Mouse (Mus musculus) limb, embryonic 14.5 days (tissue): ENCODE data around the gene Kif1b. TPM values are rescaled to one million over a fixed set of nuclear protein-coding genes. Genes with fewer than 3 reads are reported as not detected.

ENCODE experiments used
- ATAC-seq: fragments of 200-750 bp; cut with Nextera tagmentation; 2 replicates; pipeline ENCODE4 v1.8.0; 2017; ENCODE audit warnings: low read depth, moderate number of reproducible peaks, moderate TSS enrichment; ENCODE audit not compliant: low FRiP score
- DNase-seq: peaks from one replicate; pipeline ENCODE4 v3.0.0-alpha.2; 2015; ENCODE audit warnings: low spot score
- H3K27ac ChIP-seq: fragments of 300-500 bp; sonication (generic); replicated peaks from 2 replicates; pipeline ENCODE4 v1.5.1; 2014; ENCODE audit warnings: low read depth, mild to moderate bottlenecking, low read length, moderate library complexity, mixed read lengths
- H3K27me3 ChIP-seq: fragments of 300-500 bp; sonication (generic); 2 replicates; pipeline ENCODE4 v1.6.1; 2014; ENCODE audit warnings: low read length, mixed read lengths; ENCODE audit not compliant: control insufficient read depth, insufficient read depth
- H3K36me3 ChIP-seq: fragments of 300-500 bp; sonication (generic); 2 replicates; pipeline ENCODE4 v1.6.1; 2014; ENCODE audit warnings: mild to moderate bottlenecking, low read length, moderate library complexity, mixed read lengths; ENCODE audit not compliant: control insufficient read depth, insufficient read depth
- H3K4me1 ChIP-seq: fragments of 300-500 bp; sonication (generic); 2 replicates; pipeline ENCODE4 v1.6.1; 2014; ENCODE audit warnings: antibody characterized with exemption, low read length, mixed read lengths; ENCODE audit not compliant: control insufficient read depth, insufficient read depth
- H3K4me2 ChIP-seq: fragments of 300-500 bp; sonication (generic); replicated peaks from 2 replicates; pipeline ENCODE4 v1.6.1; 2014; ENCODE audit warnings: low read depth, mild to moderate bottlenecking, low read length, moderate library complexity; ENCODE audit not compliant: severe bottlenecking
- H3K4me3 ChIP-seq: fragments of 300-500 bp; sonication (generic); replicated peaks from 2 replicates; pipeline ENCODE4 v1.5.1; 2014; ENCODE audit warnings: low read length
- H3K9ac ChIP-seq: fragments of 300-500 bp; sonication (generic); 2 replicates; pipeline ENCODE4 v1.6.1; 2014; ENCODE audit warnings: mild to moderate bottlenecking, low read depth, low read length, moderate library complexity; ENCODE audit not compliant: severe bottlenecking
- H3K9me3 ChIP-seq: fragments of 300-500 bp; sonication (generic); 2 replicates; pipeline ENCODE4 v1.6.1; 2016; ENCODE audit warnings: low read length; ENCODE audit not compliant: control insufficient read depth
- POLR2A ChIP-seq: fragments of 200-500 bp; IDR thresholded peaks from 2 replicates; pipeline ENCODE4 v1.8.0; 2012; ENCODE audit warnings: inconsistent platforms, mild to moderate bottlenecking, moderate library complexity, borderline replicate concordance; ENCODE audit not compliant: insufficient read depth, insufficient read length; ENCODE audit errors: extremely low read depth
- WGBS: fragments of 180-500 bp; shearing (Covaris S2); extraction: QIAGEN DNeasy Blood & Tissue Kit; methylation state at CpG from one replicate; pipeline ENCODE4 v1.1.7; 2014; 5-methylcytosine and 5-hydroxymethylcytosine counted together
- polyA plus RNA-seq, 2 experiments: library from polyadenylated mRNA; depleted of rRNA in 1 of 2; stranded (reverse) in 1 of 2; unstranded in 1 of 2; fragments of >200 nt; fragmentation: Nextera tagmentation in 1 of 2; extraction: Ambion mirVana in 1 of 2; gene quantifications; 2 replicates each; pipeline versions ENCODE4 v1.2.1 to v1.2.3; 2012 to 2014

Gene Kif1b
- polyA plus RNA-seq, 2 experiments = 35.0 to 50.3 TPM

GRCm38 (mm10) chr4:149164150-149164549, 143.3 kb downstream of the Kif1b start:
- Histone ChIP-seq H3K9ac (no peak overlapping the region), H3K27me3 (no peaks in the 10 kb centered on the region), H3K9me3 (no peaks in the 10 kb centered on the region), H3K27ac (no peak overlapping the region), H3K36me3 (peaks cover 46% of the 10 kb centered on the region), H3K4me1 (peaks cover 5% of the 10 kb centered on the region; the same call in 1 of the 2 replicates), H3K4me2 (no peak overlapping the region), H3K4me3 (no peak overlapping the region)
- no peak for ATAC-seq
- WGBS = 58% methylated on average over 5 of the region's 5 CpGs
- TF ChIP-seq POLR2A = no peak
- DNase-seq = no peak

GRCm38 (mm10) chr4:149163196-149163595, 144.3 kb downstream of the Kif1b start:
- H3K27me3 ChIP-seq = no peaks in the 10 kb centered on the region
- peaks cover 5% of the 10 kb centered on the region; the same call in 1 of the 2 replicates for H3K4me1 ChIP-seq
- no peak for TF ChIP-seq POLR2A
- no peak overlapping the region for H3K9ac ChIP-seq
- H3K4me2 ChIP-seq = no peak overlapping the region
- ATAC-seq (no peak), DNase-seq (no peak)
- H3K4me3 ChIP-seq = no peak overlapping the region
- no peaks in the 10 kb centered on the region for H3K9me3 ChIP-seq
- no peak overlapping the region for H3K27ac ChIP-seq
- 50% methylated on average over 1 of the region's 1 CpGs for WGBS
- peaks cover 55% of the 10 kb centered on the region for H3K36me3 ChIP-seq

GRCm38 (mm10) chr4:149161166-149161565, 146.3 kb downstream of the Kif1b start:
- ATAC-seq = no peak
- H3K4me3 ChIP-seq = no peak overlapping the region
- no peak for TF ChIP-seq POLR2A
- no peak overlapping the region for H3K9ac ChIP-seq
- WGBS = 92% methylated on average over 6 of the region's 6 CpGs
- H3K4me2 ChIP-seq = no peak overlapping the region
- no peaks in the 10 kb centered on the region for H3K27me3 ChIP-seq
- no peak for DNase-seq
- H3K9me3 ChIP-seq = no peaks in the 10 kb centered on the region
- H3K36me3 ChIP-seq = peaks cover 75% of the 10 kb centered on the region
- H3K4me1 ChIP-seq = peaks cover 5% of the 10 kb centered on the region; the same call in 1 of the 2 replicates
- H3K27ac ChIP-seq = no peak overlapping the region

GRCm38 (mm10) chr4:149159891-149160290, 147.6 kb downstream of the Kif1b start:
- WGBS = 88% methylated on average over 13 of the region's 13 CpGs
- Histone ChIP-seq H3K4me3 (no peak overlapping the region), H3K27me3 (no peaks in the 10 kb centered on the region), H3K9ac (no peak overlapping the region), H3K27ac (no peak overlapping the region), H3K36me3 (peaks cover 86% of the 10 kb centered on the region), H3K9me3 (no peaks in the 10 kb centered on the region), H3K4me2 (no peak overlapping the region), H3K4me1 (no peaks in the 10 kb centered on the region)
- TF ChIP-seq POLR2A = no peak
- DNase-seq = no peak
- no peak for ATAC-seq

GRCm38 (mm10) chr4:149159203-149159602, 148.3 kb downstream of the Kif1b start:
- no peak overlapping the region for H3K4me3 ChIP-seq
- H3K4me2 ChIP-seq = no peak overlapping the region
- DNase-seq (no peak), ATAC-seq (no peak)
- no peaks in the 10 kb centered on the region for H3K4me1 ChIP-seq
- peaks cover 89% of the 10 kb centered on the region for H3K36me3 ChIP-seq
- H3K27me3 ChIP-seq = no peaks in the 10 kb centered on the region
- 86% methylated on average over 2 of the region's 2 CpGs for WGBS
- TF ChIP-seq POLR2A = no peak
- H3K9ac ChIP-seq = no peak overlapping the region
- H3K9me3 ChIP-seq = no peaks in the 10 kb centered on the region
- H3K27ac ChIP-seq = no peak overlapping the region

- no peak overlapping the region for H3K9ac ChIP-seq
- H3K27me3 ChIP-seq = no peaks in the 10 kb centered on the region
- WGBS = 88% methylated on average over 8 of the region's 8 CpGs
- no peak overlapping the region for H3K4me3 ChIP-seq
- no peak overlapping the region for H3K4me2 ChIP-seq
- H3K4me1 ChIP-seq = no peaks in the 10 kb centered on the region
- no peak for TF ChIP-seq POLR2A
- no peak for ATAC-seq
- peaks cover 98% of the 10 kb centered on the region for H3K36me3 ChIP-seq
- H3K9me3 ChIP-seq = no peaks in the 10 kb centered on the region
- no peak overlapping the region for H3K27ac ChIP-seq
- no peak for DNase-seq
Measured at GRCm38 (mm10) chr4:149157415-149157973, 150.0 kb downstream of the Kif1b start.
